Mouse (Mus musculus): Measurements from ENCODE around the gene Eif4g3. TPM values are rescaled to one million over a fixed set of nuclear protein-coding genes. Genes with fewer than 3 reads are reported as not detected.

Eif4g3 gene
- total and polyA plus RNA-seq, 3 experiments = 25.5 to 97.9 (median 72.3) TPM

- no peak for ATAC-seq (ENCODE audit: extremely low read depth, insufficient number of reproducible peaks, low FRiP score, poor library complexity, severe bottlenecking)
- DNase-seq (ENCODE audit: low spot score) = no peak
- H3K36me3 ChIP-seq (replicated peaks) = peaks cover 96% of the 10 kb centered on the region
- H3K4me3 ChIP-seq (ENCODE audit: low read depth, low read length) = no peak overlapping the region
- no peaks in the 10 kb centered on the region for H3K9me3 ChIP-seq (replicated peaks)
- H3K27me3 ChIP-seq (ENCODE audit: insufficient read depth, low read length) = no peaks in the 10 kb centered on the region
- H3K4me1 ChIP-seq (ENCODE audit: insufficient read depth, low read depth, low read length) = no peaks in the 10 kb centered on the region
- no peak for TF ChIP-seq CTCF (IDR thresholded peaks at IDR 0.05; ENCODE audit: low read depth, low read length)
- TF ChIP-seq GATA2 (IDR thresholded peaks at IDR 0.05; ENCODE audit: borderline replicate concordance, low read depth, low read length) = no peak
- TF ChIP-seq TAL1 (conservative IDR thresholded peaks at IDR 0.05; ENCODE audit: low read depth, low read length) = no peak
- no peak for TF ChIP-seq POLR2AphosphoS5 (IDR thresholded peaks at IDR 0.05; ENCODE audit: insufficient replicate concordance, low read depth, low read length)
- TF ChIP-seq GATA1 (IDR thresholded peaks at IDR 0.05; ENCODE audit: borderline replicate concordance, low read length) = no peak
Measured at GRCm38 (mm10) chr4:138166519-138166918, 173.7 kb downstream of the Eif4g3 start.

- no peaks in the 10 kb centered on the region for H3K4me1 ChIP-seq (ENCODE audit: insufficient read depth, low read depth, low read length)
- TF ChIP-seq POLR2AphosphoS5 (IDR thresholded peaks at IDR 0.05; ENCODE audit: insufficient replicate concordance, low read depth, low read length) = no peak
- no peak for TF ChIP-seq TAL1 (conservative IDR thresholded peaks at IDR 0.05; ENCODE audit: low read depth, low read length)
- TF ChIP-seq GATA1 (IDR thresholded peaks at IDR 0.05; ENCODE audit: borderline replicate concordance, low read length) = no peak
- TF ChIP-seq GATA2 (IDR thresholded peaks at IDR 0.05; ENCODE audit: borderline replicate concordance, low read depth, low read length) = no peak
- no peak for TF ChIP-seq CTCF (IDR thresholded peaks at IDR 0.05; ENCODE audit: low read depth, low read length)
- H3K4me3 ChIP-seq (ENCODE audit: low read depth, low read length) = no peak overlapping the region
- H3K27me3 ChIP-seq (ENCODE audit: insufficient read depth, low read length) = no peaks in the 10 kb centered on the region
- peaks cover 98% of the 10 kb centered on the region for H3K36me3 ChIP-seq (replicated peaks)
- ATAC-seq (ENCODE audit: extremely low read depth, insufficient number of reproducible peaks, low FRiP score, poor library complexity, severe bottlenecking) (no peak), DNase-seq (ENCODE audit: low spot score) (no peak)
- H3K9me3 ChIP-seq (replicated peaks) = no peaks in the 10 kb centered on the region
Measured at GRCm38 (mm10) chr4:138168162-138168561, 175.3 kb downstream of the Eif4g3 start.

- Histone ChIP-seq H3K9me3 (replicated peaks) (no peaks in the 10 kb centered on the region), H3K36me3 (replicated peaks) (peaks cover 92% of the 10 kb centered on the region), H3K27me3 (ENCODE audit: insufficient read depth, low read length) (no peaks in the 10 kb centered on the region), H3K4me3 (ENCODE audit: low read depth, low read length) (no peak overlapping the region), H3K4me1 (ENCODE audit: insufficient read depth, low read depth, low read length) (no peaks in the 10 kb centered on the region)
- DNase-seq (ENCODE audit: low spot score) (no peak), ATAC-seq (ENCODE audit: extremely low read depth, insufficient number of reproducible peaks, low FRiP score, poor library complexity, severe bottlenecking) (no peak)
- TF ChIP-seq POLR2AphosphoS5 (IDR thresholded peaks at IDR 0.05; ENCODE audit: insufficient replicate concordance, low read depth, low read length) (no peak), GATA2 (IDR thresholded peaks at IDR 0.05; ENCODE audit: borderline replicate concordance, low read depth, low read length) (no peak), GATA1 (IDR thresholded peaks at IDR 0.05; ENCODE audit: borderline replicate concordance, low read length) (no peak), TAL1 (conservative IDR thresholded peaks at IDR 0.05; ENCODE audit: low read depth, low read length) (no peak), CTCF (IDR thresholded peaks at IDR 0.05; ENCODE audit: low read depth, low read length) (no peak)
Measured at GRCm38 (mm10) chr4:138169420-138169819, 176.6 kb downstream of the Eif4g3 start.

GRCm38 (mm10) chr4:138172686-138173085 is 179.9 kb downstream of the Eif4g3 start:
- DNase-seq (ENCODE audit: low spot score) = no peak
- H3K27me3 ChIP-seq (ENCODE audit: insufficient read depth, low read length) = no peaks in the 10 kb centered on the region
- ATAC-seq (ENCODE audit: extremely low read depth, insufficient number of reproducible peaks, low FRiP score, poor library complexity, severe bottlenecking) = no peak
- H3K4me3 ChIP-seq (ENCODE audit: low read depth, low read length) = no peak overlapping the region
- H3K4me1 ChIP-seq (ENCODE audit: insufficient read depth, low read depth, low read length) = no peaks in the 10 kb centered on the region
- TF ChIP-seq GATA2 (IDR thresholded peaks at IDR 0.05; ENCODE audit: borderline replicate concordance, low read depth, low read length) (no peak), GATA1 (IDR thresholded peaks at IDR 0.05; ENCODE audit: borderline replicate concordance, low read length) (no peak)
- no peaks in the 10 kb centered on the region for H3K9me3 ChIP-seq (replicated peaks)
- peaks cover 93% of the 10 kb centered on the region for H3K36me3 ChIP-seq (replicated peaks)

- no peaks in the 10 kb centered on the region for H3K9me3 ChIP-seq (replicated peaks)
- DNase-seq (ENCODE audit: low spot score) (no peak), ATAC-seq (ENCODE audit: extremely low read depth, insufficient number of reproducible peaks, low FRiP score, poor library complexity, severe bottlenecking) (no peak)
- H3K27me3 ChIP-seq (ENCODE audit: insufficient read depth, low read length) = no peaks in the 10 kb centered on the region
- peaks cover 95% of the 10 kb centered on the region for H3K36me3 ChIP-seq (replicated peaks)
- no peak overlapping the region for H3K4me3 ChIP-seq (ENCODE audit: low read depth, low read length)
- TF ChIP-seq TAL1 (conservative IDR thresholded peaks at IDR 0.05; ENCODE audit: low read depth, low read length) = no peak
- TF ChIP-seq CTCF (IDR thresholded peaks at IDR 0.05; ENCODE audit: low read depth, low read length) = no peak
- TF ChIP-seq GATA2 (IDR thresholded peaks at IDR 0.05; ENCODE audit: borderline replicate concordance, low read depth, low read length) = no peak
- TF ChIP-seq POLR2AphosphoS5 (IDR thresholded peaks at IDR 0.05; ENCODE audit: insufficient replicate concordance, low read depth, low read length) = no peak
- no peak for TF ChIP-seq GATA1 (IDR thresholded peaks at IDR 0.05; ENCODE audit: borderline replicate concordance, low read length)
- H3K4me1 ChIP-seq (ENCODE audit: insufficient read depth, low read depth, low read length) = peaks cover 2% of the 10 kb centered on the region
Measured at GRCm38 (mm10) chr4:138179391-138179790, 186.6 kb downstream of the Eif4g3 start.

GRCm38 (mm10) chr4:138180719-138181118 is 187.9 kb downstream of the Eif4g3 start:
- Histone ChIP-seq H3K27me3 (ENCODE audit: insufficient read depth, low read length) (no peaks in the 10 kb centered on the region), H3K9me3 (replicated peaks) (no peaks in the 10 kb centered on the region), H3K4me3 (ENCODE audit: low read depth, low read length) (no peak overlapping the region), H3K36me3 (replicated peaks) (peaks cover 95% of the 10 kb centered on the region), H3K4me1 (ENCODE audit: insufficient read depth, low read depth, low read length) (peaks cover 6% of the 10 kb centered on the region)
- TF ChIP-seq GATA2 (IDR thresholded peaks at IDR 0.05; ENCODE audit: borderline replicate concordance, low read depth, low read length) (no peak), TAL1 (conservative IDR thresholded peaks at IDR 0.05; ENCODE audit: low read depth, low read length) (no peak), POLR2AphosphoS5 (IDR thresholded peaks at IDR 0.05; ENCODE audit: insufficient replicate concordance, low read depth, low read length) (no peak), GATA1 (IDR thresholded peaks at IDR 0.05; ENCODE audit: borderline replicate concordance, low read length) (no peak), CTCF (IDR thresholded peaks at IDR 0.05; ENCODE audit: low read depth, low read length) (no peak)
- DNase-seq (ENCODE audit: low spot score) = no peak
- ATAC-seq (ENCODE audit: extremely low read depth, insufficient number of reproducible peaks, low FRiP score, poor library complexity, severe bottlenecking) = no peak
